Mouse (Mus musculus): ENCODE results near the gene Il18bp. TPM values are rescaled to one million over a fixed set of nuclear protein-coding genes. Genes with fewer than 3 reads are reported as not detected.

Gene Il18bp
- total RNA-seq, 2 experiments from 2014 or later, result 7.5 to 11.6 TPM

DNA sequence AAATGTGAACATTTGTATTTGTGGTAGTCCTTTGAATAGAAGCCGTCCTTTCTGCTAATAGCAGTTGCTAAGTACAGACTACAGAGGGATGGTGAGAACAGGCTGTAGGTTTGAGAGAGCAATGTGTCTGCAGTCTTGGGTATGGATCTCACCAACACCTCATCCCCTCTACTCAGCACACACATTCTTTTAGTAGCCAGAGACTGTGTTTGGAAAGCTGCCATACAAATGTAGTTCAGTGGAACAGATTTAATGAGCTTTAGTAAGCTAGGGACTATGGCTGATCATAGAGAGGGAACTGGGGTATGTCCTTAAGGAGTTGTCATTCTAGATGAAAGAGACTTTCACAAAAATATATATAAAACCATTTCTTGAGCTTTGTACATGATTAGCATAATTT is 51.2 kb downstream of the Il18bp start:
- no peak for TF ChIP-seq CTCF (conservative IDR thresholded peaks at IDR 0.05)
- DNase-seq (ENCODE audit: low spot score in 2 of 2), result no peak
- Histone ChIP-seq H3K27ac (no peak overlapping the region), H3K4me3 (no peak overlapping the region)

DNA sequence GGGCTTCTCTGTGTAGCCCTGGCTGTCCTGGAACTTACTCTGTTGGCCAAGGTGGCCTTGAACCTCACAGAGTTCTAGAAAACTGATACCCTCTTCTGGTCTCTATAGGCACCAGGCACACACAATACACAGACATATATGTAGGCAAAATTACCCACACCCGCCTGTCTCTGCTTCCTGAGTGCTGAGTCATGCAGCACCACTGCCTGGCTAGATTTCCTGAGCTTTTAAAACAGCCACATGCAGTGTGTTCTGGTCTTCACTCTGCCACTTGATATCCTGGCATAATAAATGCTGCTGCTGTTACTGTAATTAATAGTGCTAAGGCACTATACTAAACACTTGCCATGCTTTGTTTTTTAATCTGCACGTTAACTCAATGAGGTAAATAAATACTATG is 52.9 kb downstream of the Il18bp start:
- no peak for TF ChIP-seq CTCF (conservative IDR thresholded peaks at IDR 0.05)
- DNase-seq (ENCODE audit: low spot score in 2 of 2), result no peak
- H3K4me3 ChIP-seq, result no peak overlapping the region
- H3K27ac ChIP-seq, result no peak overlapping the region

Other genes with a start within 250 kb of the Il18bp start
- gene Phox2a, start 200.4 kb downstream of the Il18bp start, total RNA-seq (2021), result not detected
- gene Inppl1, start 180.5 kb downstream of the Il18bp start, total RNA-seq (2021), result 10 to 100 TPM; 26.7 to 28.4 TPM
- under 1 TPM in 1 of 2 experiments, not detected in 1; 0.36 TPM for gene Folr2, start 161.5 kb downstream of the Il18bp start, total RNA-seq (2021)
- 10 to 100 TPM; 24.5 to 29.3 TPM for gene Anapc15, start 155.0 kb downstream of the Il18bp start, total RNA-seq (2021)
- 1 to 10 TPM in 1 of 2 experiments, not detected in 1; 1.2 TPM for gene Folr1, start 147.9 kb downstream of the Il18bp start, total RNA-seq (2021)
- 10 to 100 TPM; 90.2 to 95.6 TPM for gene Lamtor1, start 112.8 kb downstream of the Il18bp start, total RNA-seq (2021)
- gene Tomt, start 112.3 kb downstream of the Il18bp start, total RNA-seq (2021), result under 1 TPM in 1 of 2 experiments, not detected in 1; 0.20 TPM
- 1 to 10 TPM; 5.4 to 5.9 TPM for gene Lrrc51, start 84.8 kb downstream of the Il18bp start, total RNA-seq (2021)
- gene Numa1, start 84.6 kb downstream of the Il18bp start, total RNA-seq (2021), result 100 to 1,000 TPM; 114 to 118 TPM
- gene Rnf121, start 46.8 kb upstream of the Il18bp start, total RNA-seq (2021), result 10 to 100 TPM; 44.3 to 47.4 TPM
- 10 to 100 TPM; 29.2 to 33.7 TPM for gene Xndc1, start 46.8 kb upstream of the Il18bp start, total RNA-seq (2021)
- gene Xntrpc, start 47.0 kb upstream of the Il18bp start, total RNA-seq (2021), result 1 to 10 TPM; 2.3 to 2.9 TPM
- gene Trpc2, start 64.4 kb upstream of the Il18bp start, total RNA-seq (2021), result 1 to 10 TPM; 1.1 to 2.4 TPM
- not detected for gene Art1, start 83.1 kb upstream of the Il18bp start, total RNA-seq (2021)
- not detected for gene Art5, start 90.8 kb upstream of the Il18bp start, total RNA-seq (2021)
- gene Chrna10, start 98.1 kb upstream of the Il18bp start, total RNA-seq (2021), result under 1 TPM; 0.15 to 0.54 TPM
- gene Nup98, start 191.5 kb upstream of the Il18bp start, total RNA-seq (2021), result 10 to 100 TPM; 40.7 to 45.0 TPM
- gene Pgap2, start 191.5 kb upstream of the Il18bp start, total RNA-seq (2021), result 10 to 100 TPM; 24.3 to 30.6 TPM
- gene Rhog, start 237.4 kb upstream of the Il18bp start, total RNA-seq (2021), result 10 to 100 TPM; 23.4 to 23.9 TPM
- gene Stim1, start 249.1 kb upstream of the Il18bp start, total RNA-seq (2021), result 10 to 100 TPM; 61.3 to 66.8 TPM

Data from layer of hippocampus, adult 2 months (tissue).